ENCODE assay signal across 16 mouse cellular contexts in the genomic region with DNA sequence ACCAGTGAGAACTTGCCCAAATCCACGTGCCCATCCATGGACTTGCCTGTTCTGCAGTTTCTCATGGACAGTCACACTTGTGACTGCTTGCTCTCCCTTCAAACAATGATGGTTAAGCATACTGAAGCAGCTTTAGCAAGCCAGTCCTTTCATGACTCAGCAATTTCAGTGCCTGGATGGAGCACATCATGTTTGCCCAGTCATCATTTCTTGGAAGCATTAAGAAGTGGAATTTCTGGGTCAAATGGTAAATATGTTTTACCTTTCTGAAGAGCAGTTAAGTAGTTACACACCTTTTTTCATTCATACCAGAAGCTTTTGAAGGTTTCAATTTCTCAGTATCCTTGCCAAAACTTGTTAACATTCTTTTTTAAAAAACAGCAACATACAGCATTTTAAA.
DNase-seq lines count a peak whose midpoint lies in the region; ATAC-seq and TF ChIP-seq lines count a peak whose summit lies in the region.
"Had no signal": no experiment of that assay in that cellular context is flagged by ENCODE, and none has a peak within 500 bp of the region (broad histone marks: within the 10 kb centered on the region; RNA-seq: fewer than 3 reads in every experiment).

No protein-coding gene starts in this region.

- in situ Hi-C loops in ES-E14 (cut with MboI; ENCODE audit: low sequenced_read_pairs in 2 of 2, unreplicated experiment in 2 of 2) = no loop called here

- no peak overlapping the region for H3K4me2 ChIP-seq in embryonic facial prominence, embryonic 14.5 days (ENCODE audit: low read depth, low read length)
- no peak overlapping the region for H3K4me2 ChIP-seq in lung, embryonic 16.5 days (ENCODE audit: low read depth, low read length)
- no peak overlapping the region for H3K4me2 ChIP-seq in neural tube, embryonic 15.5 days
- H3K4me2 ChIP-seq: heart, embryonic 12.5 days; limb, embryonic 12.5 days; liver, embryonic 15.5 days had no signal

- no peaks in the 10 kb centered on the region; the same call in 1 of the 2 replicates for H3K4me1 ChIP-seq in embryonic facial prominence, embryonic 14.5 days (ENCODE audit: control insufficient read depth, insufficient read depth, low read length)
- H3K4me1 ChIP-seq in embryonic facial prominence, embryonic 10.5 days = peaks cover 17% of the 10 kb centered on the region
- no peaks in the 10 kb centered on the region for H3K4me1 ChIP-seq in lung, adult 2 months (ENCODE audit: control insufficient read depth, insufficient read depth, low read length)
- H3K4me1 ChIP-seq in ES-E14 (ENCODE audit: control insufficient read depth in 2 of 2, insufficient read depth in 2 of 2, low read length in 2 of 2, poor library complexity in 1 of 2) = peaks cover 1 to 6% of the 10 kb centered on the region in 2 experiments; a peak in 2 of 4 replicates
- H3K4me1 ChIP-seq in lung, embryonic 16.5 days (replicated peaks; ENCODE audit: control insufficient read depth, insufficient read depth, low read length) = no peaks in the 10 kb centered on the region; the same call in 1 of the 2 replicates
- peaks cover 18% of the 10 kb centered on the region for H3K4me1 ChIP-seq in neural tube, embryonic 15.5 days
- H3K4me1 ChIP-seq: liver, embryonic 15.5 days had no signal

- TF ChIP-seq POLR2A in lung, adult 2 months (IDR thresholded peaks at IDR 0.05; ENCODE audit: borderline replicate concordance, extremely low read depth, low read depth, low read length) = no peak

- TF ChIP-seq CTCF in lung, adult 2 months (IDR thresholded peaks at IDR 0.05; ENCODE audit: insufficient read depth, low read length) = no peak

- no peak for ATAC-seq in embryonic facial prominence, embryonic 14.5 days (ENCODE audit: low read depth)
- peak; percentile 74; the same call in 1 of the 2 replicates for ATAC-seq in lung, embryonic 16.5 days (ENCODE audit: low read depth)
- no peak for ATAC-seq in neural tube, embryonic 15.5 days (ENCODE audit: low FRiP score)
- ATAC-seq: inflammation-experienced regulatory T-cells, adult 6 months had no signal

- WGBS in embryonic facial prominence, embryonic 14.5 days = 92% methylated on average over 1 of the region's 1 CpGs
- WGBS in embryonic facial prominence, embryonic 10.5 days = 95% methylated on average over 1 of the region's 1 CpGs
- 78% methylated on average over 1 of the region's 1 CpGs for WGBS in lung, adult 2 months
- 66% methylated on average over 1 of the region's 1 CpGs for WGBS in lung, embryonic 16.5 days
- WGBS in neural tube, embryonic 15.5 days = 89% methylated on average over 1 of the region's 1 CpGs

- H3K9ac ChIP-seq in embryonic facial prominence, embryonic 14.5 days (ENCODE audit: low read depth, low read length) = no peak overlapping the region
- H3K9ac ChIP-seq in ES-E14 (ENCODE audit: insufficient read depth, low read depth, low read length, poor library complexity, severe bottlenecking) = no peak overlapping the region
- no peak overlapping the region for H3K9ac ChIP-seq in lung, embryonic 16.5 days (ENCODE audit: low read length)
- no peak overlapping the region for H3K9ac ChIP-seq in neural tube, embryonic 15.5 days (replicated peaks)
- H3K9ac ChIP-seq: heart, embryonic 12.5 days; limb, embryonic 12.5 days; liver, embryonic 15.5 days had no signal

- no peaks in the 10 kb centered on the region for H3K27me3 ChIP-seq in embryonic facial prominence, embryonic 14.5 days (replicated peaks; ENCODE audit: control insufficient read depth, insufficient read depth, low read length)
- no peaks in the 10 kb centered on the region for H3K27me3 ChIP-seq in embryonic facial prominence, embryonic 10.5 days (replicated peaks; ENCODE audit: low read depth, poor library complexity, severe bottlenecking)
- no peaks in the 10 kb centered on the region for H3K27me3 ChIP-seq in lung, embryonic 16.5 days (ENCODE audit: control insufficient read depth, insufficient read depth, low read depth, low read length)
- H3K27me3 ChIP-seq in neural tube, embryonic 15.5 days (replicated peaks) = no peaks in the 10 kb centered on the region
- H3K27me3 ChIP-seq: heart, embryonic 12.5 days; limb, embryonic 12.5 days; liver, embryonic 15.5 days had no signal

- H3K36me3 ChIP-seq in embryonic facial prominence, embryonic 14.5 days (ENCODE audit: control insufficient read depth, insufficient read depth, low read length) = no peaks in the 10 kb centered on the region
- H3K36me3 ChIP-seq in embryonic facial prominence, embryonic 10.5 days (replicated peaks) = no peaks in the 10 kb centered on the region
- no peaks in the 10 kb centered on the region for H3K36me3 ChIP-seq in ES-E14 (ENCODE audit: control insufficient read depth, insufficient read depth, low read length, poor library complexity, severe bottlenecking)
- no peaks in the 10 kb centered on the region for H3K36me3 ChIP-seq in lung, embryonic 16.5 days (ENCODE audit: control insufficient read depth, insufficient read depth, low read length)
- no peaks in the 10 kb centered on the region for H3K36me3 ChIP-seq in neural tube, embryonic 15.5 days
- H3K36me3 ChIP-seq: limb, embryonic 12.5 days; liver, embryonic 15.5 days had no signal

- H3K9me3 ChIP-seq in embryonic facial prominence, embryonic 14.5 days (ENCODE audit: control insufficient read depth, low read length) = no peaks in the 10 kb centered on the region
- no peaks in the 10 kb centered on the region for H3K9me3 ChIP-seq in embryonic facial prominence, embryonic 10.5 days
- H3K9me3 ChIP-seq in ES-E14 (ENCODE audit: control insufficient read depth, insufficient read depth, low read depth, low read length) = no peaks in the 10 kb centered on the region
- no peaks in the 10 kb centered on the region for H3K9me3 ChIP-seq in lung, embryonic 16.5 days (ENCODE audit: control insufficient read depth, low read length)
- no peaks in the 10 kb centered on the region for H3K9me3 ChIP-seq in neural tube, embryonic 15.5 days (replicated peaks)
- H3K9me3 ChIP-seq: heart, embryonic 12.5 days; limb, embryonic 12.5 days; liver, embryonic 15.5 days had no signal

- H3K27ac ChIP-seq in embryonic facial prominence, embryonic 14.5 days (replicated peaks; ENCODE audit: low read depth, low read length) = no peak overlapping the region
- H3K27ac ChIP-seq in embryonic facial prominence, embryonic 10.5 days (replicated peaks) = no peak overlapping the region
- no peak overlapping the region for H3K27ac ChIP-seq in ES-E14 (ENCODE audit: insufficient read depth, low read depth, low read length, poor library complexity, severe bottlenecking)
- H3K27ac ChIP-seq in lung, embryonic 16.5 days (ENCODE audit: low read length) = no peak overlapping the region
- H3K27ac ChIP-seq in neural tube, embryonic 15.5 days (replicated peaks) = no peak overlapping the region
- H3K27ac ChIP-seq: limb, embryonic 12.5 days; liver, embryonic 15.5 days had no signal

- no peak overlapping the region for H3K4me3 ChIP-seq in embryonic facial prominence, embryonic 14.5 days (ENCODE audit: low read depth, low read length)
- no peak overlapping the region for H3K4me3 ChIP-seq in embryonic facial prominence, embryonic 10.5 days
- no peak overlapping the region for H3K4me3 ChIP-seq in lung, adult 2 months (replicated peaks; ENCODE audit: extremely low read depth, low read depth, low read length)
- no peak overlapping the region for H3K4me3 ChIP-seq in ES-E14 (ENCODE audit: insufficient read depth in 1 of 2, low read depth in 1 of 2, low read length in 2 of 2, poor library complexity in 1 of 2, severe bottlenecking in 1 of 2)
- no peak overlapping the region for H3K4me3 ChIP-seq in lung, embryonic 16.5 days (ENCODE audit: low read length)
- H3K4me3 ChIP-seq in neural tube, embryonic 15.5 days (replicated peaks) = no peak overlapping the region
- H3K4me3 ChIP-seq: heart, embryonic 12.5 days; limb, embryonic 12.5 days; liver, embryonic 15.5 days had no signal

- peak; percentile 20 for DNase-seq in embryonic facial prominence, embryonic 14.5 days (ENCODE audit: low spot score)
- no peak for DNase-seq in embryonic facial prominence, embryonic 10.5 days (ENCODE audit: low spot score)
- peak; percentile 13 for DNase-seq in lung, adult 2 months
- DNase-seq in lung, postnatal 10 days = no peak
- no peak for DNase-seq in ES-E14 (ENCODE audit: low read depth, low spot score)
- no peak for DNase-seq in kidney, adult 11 months
- DNase-seq: adrenal gland, postnatal 10 days; cerebellum, adult 2 months; kidney, postnatal 4 days; thymus, adult 18-20 months had no signal

TF ChIP-seq in ES-E14, 5 proteins besides CTCF, POLR2A, EP300 and RAD21:
- TF ChIP-seq HCFC1 (IDR thresholded peaks at IDR 0.05; ENCODE audit: borderline replicate concordance, insufficient read depth, low read length) = no peak
- TF ChIP-seq MAFK (IDR thresholded peaks at IDR 0.05; ENCODE audit: insufficient read depth, low read depth, low read length) = peak; percentile 86

Comparison
In these comparisons a context has a peak if more than half of its experiments do, and no peak if none do; other contexts are left out.
1. DNase-seq: peak in embryonic facial prominence, embryonic 14.5 days (single experiment) and lung, adult 2 months (single experiment); none in embryonic facial prominence, embryonic 10.5 days (single experiment), lung, postnatal 10 days (single experiment), ES-E14 (single experiment) and kidney, adult 11 months (single experiment).